Mouse (Mus musculus): ENCODE results near the gene Gm10428.

DNA sequence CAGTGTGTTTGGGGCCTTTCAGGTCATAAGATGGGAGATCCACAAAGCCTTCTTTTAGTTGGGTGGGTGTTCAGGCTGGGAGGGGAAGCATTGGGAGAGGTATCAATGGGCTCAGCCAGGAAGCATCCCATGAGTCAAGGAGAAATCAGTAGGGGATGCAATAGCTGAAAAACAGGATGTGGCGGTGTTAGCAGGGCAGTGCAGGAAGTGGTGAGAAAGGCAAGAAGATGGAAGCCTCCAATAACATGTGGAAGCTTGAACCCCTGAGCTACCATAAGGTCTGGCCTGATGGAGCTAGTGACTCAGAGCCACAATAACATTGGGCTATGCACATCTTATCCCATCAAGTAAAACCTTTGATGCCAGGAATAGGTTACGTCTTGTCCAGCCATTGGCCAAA, 11.7 kb upstream of the Gm10428 start:
- TF ChIP-seq GATA1 (IDR thresholded peaks at IDR 0.05; ENCODE audit: borderline replicate concordance, low read length), result no peak
- no peak for TF ChIP-seq FLI1 (IDR thresholded peaks at IDR 0.05; ENCODE audit: low read length)
